Mouse (Mus musculus) heart, adult 2 months (tissue): Measurements from ENCODE around the gene Dusp8.

Experiments used
- EP300 ChIP-seq: fragments of 200-500 bp; IDR thresholded peaks from 2 replicates; pipeline ENCODE4 v1.6.1; 2011; ENCODE audit warnings: low read depth, low read length, control low read depth; ENCODE audit not compliant: insufficient read depth
- POLR2A ChIP-seq: fragments of 200-500 bp; IDR thresholded peaks from 2 replicates; pipeline ENCODE4 v1.6.1; 2011; ENCODE audit warnings: mild to moderate bottlenecking, low read depth, low read length, control low read depth; ENCODE audit not compliant: insufficient read depth

GRCm38 (mm10) chr7:142144507-142144906 lies 48.9 kb upstream of the Dusp8 start, which contains the start of gene Gm45337:
- no peak for TF ChIP-seq EP300
- no peak for TF ChIP-seq POLR2A
